31 mouse cellular contexts compared by ENCODE assay signal in genomic region chr11:9432807-9433206, GRCm38 (mm10).
A peak's percentile ranks its signal among the peaks of the same experiment; 100 is the strongest.
DNase-seq lines count a peak whose midpoint lies in the region; ATAC-seq and TF ChIP-seq lines count a peak whose summit lies in the region.
"Had no signal": no experiment of that assay in that cellular context is flagged by ENCODE, and none has a peak within 500 bp of the region (broad histone marks: within the 10 kb centered on the region; RNA-seq: fewer than 3 reads in every experiment).

No protein-coding gene starts in this region.

- no peak for DNase-seq in frontal cortex, adult 2 months (ENCODE audit: extremely low spot score in 1 of 2, low spot score in 1 of 2)
- DNase-seq in lung, adult 2 months = no peak
- peak; percentile 65 for DNase-seq in brain, adult 2 months (ENCODE audit: low read depth, low spot score)
- DNase-seq in gonadal fat pad, adult 2 months (ENCODE audit: low read depth) = peak; percentile 49
- DNase-seq in heart, postnatal 4 days = no peak
- DNase-seq in right cerebral cortex, postnatal 36 days (ENCODE audit: low spot score in 2 of 2) = no peak
- DNase-seq: adrenal gland, adult 2 months; adrenal gland, postnatal 14 days; B cell, adult 2 months; cerebellum, adult 11-12 months; cerebellum, adult 8-10 months; cerebellum, postnatal 10 days; cerebellum, postnatal 36 days; embryo, embryonic 11 days; gastrocnemius, adult 2 months; gastrocnemius, postnatal 14 days; heart, adult 18-20 months; heart, postnatal 10 days; heart, postnatal 36 days had no signal

- H3K9ac ChIP-seq in lung, embryonic 16.5 days (ENCODE audit: low read length) = no peak overlapping the region
- H3K9ac ChIP-seq: embryonic facial prominence, embryonic 15.5 days; forebrain, embryonic 12.5 days; forebrain, embryonic 15.5 days; heart, embryonic 12.5 days; heart, embryonic 15.5 days; intestine, embryonic 15.5 days had no signal

- no peaks in the 10 kb centered on the region for H3K27me3 ChIP-seq in lung, embryonic 16.5 days (ENCODE audit: control insufficient read depth, insufficient read depth, low read depth, low read length)
- H3K27me3 ChIP-seq: CH12.LX; embryonic facial prominence, embryonic 15.5 days; forebrain, embryonic 12.5 days; forebrain, embryonic 15.5 days; heart, embryonic 12.5 days; heart, embryonic 15.5 days; intestine, embryonic 15.5 days had no signal

- peak; percentile 91 for ATAC-seq in frontal cortex, adult (ENCODE audit: low TSS enrichment)
- peak; percentile 57; the same call in 1 of the 2 replicates for ATAC-seq in lung, embryonic 16.5 days (ENCODE audit: low read depth)
- ATAC-seq: forebrain, embryonic 15.5 days; hindbrain, embryonic 16.5 days; intestine, embryonic 15.5 days; Patski had no signal

- no peak for TF ChIP-seq CTCF in lung, adult 2 months (IDR thresholded peaks at IDR 0.05; ENCODE audit: insufficient read depth, low read length)

- no peak overlapping the region for H3K4me2 ChIP-seq in lung, embryonic 16.5 days (ENCODE audit: low read depth, low read length)
- H3K4me2 ChIP-seq: embryonic facial prominence, embryonic 15.5 days; forebrain, embryonic 12.5 days; forebrain, embryonic 15.5 days; heart, embryonic 12.5 days; heart, embryonic 15.5 days; intestine, embryonic 15.5 days had no signal

- no peak overlapping the region for H3K4me3 ChIP-seq in lung, embryonic 16.5 days (ENCODE audit: low read length)
- no peak overlapping the region for H3K4me3 ChIP-seq in lung, adult 2 months (replicated peaks; ENCODE audit: extremely low read depth, low read depth, low read length)
- H3K4me3 ChIP-seq: embryonic facial prominence, embryonic 15.5 days; forebrain, embryonic 12.5 days; forebrain, embryonic 15.5 days; gastrocnemius, adult 2 months; heart, embryonic 12.5 days; heart, embryonic 15.5 days; intestine, embryonic 15.5 days had no signal

- no peak for TF ChIP-seq POLR2A in lung, adult 2 months (IDR thresholded peaks at IDR 0.05; ENCODE audit: borderline replicate concordance, extremely low read depth, low read depth, low read length)

- 0 out of 2 replicates have a peak overlapping the region, but pooled peaks have one; percentile 49 for H3K27ac ChIP-seq in lung, embryonic 16.5 days (ENCODE audit: low read length)
- H3K27ac ChIP-seq: embryonic facial prominence, embryonic 15.5 days; forebrain, embryonic 12.5 days; forebrain, embryonic 15.5 days; gastrocnemius, adult 2 months; heart, embryonic 15.5 days; intestine, embryonic 15.5 days had no signal

- H3K4me1 ChIP-seq in lung, embryonic 16.5 days (replicated peaks; ENCODE audit: control insufficient read depth, insufficient read depth, low read length) = no peaks in the 10 kb centered on the region
- H3K4me1 ChIP-seq in lung, adult 2 months (ENCODE audit: control insufficient read depth, insufficient read depth, low read length) = no peaks in the 10 kb centered on the region
- H3K4me1 ChIP-seq: embryonic facial prominence, embryonic 15.5 days; forebrain, embryonic 12.5 days; forebrain, embryonic 15.5 days; heart, embryonic 12.5 days; heart, embryonic 15.5 days; intestine, embryonic 15.5 days had no signal

- H3K9me3 ChIP-seq in lung, embryonic 16.5 days (ENCODE audit: control insufficient read depth, low read length) = no peaks in the 10 kb centered on the region; the same call in 1 of the 2 replicates
- H3K9me3 ChIP-seq: embryonic facial prominence, embryonic 15.5 days; forebrain, embryonic 12.5 days; forebrain, embryonic 15.5 days; G1E; heart, embryonic 12.5 days; heart, embryonic 15.5 days; intestine, embryonic 15.5 days had no signal

- H3K36me3 ChIP-seq in lung, embryonic 16.5 days (ENCODE audit: control insufficient read depth, insufficient read depth, low read length) = no peaks in the 10 kb centered on the region
- H3K36me3 ChIP-seq: embryonic facial prominence, embryonic 15.5 days; forebrain, embryonic 12.5 days; forebrain, embryonic 15.5 days; G1E; heart, embryonic 12.5 days; heart, embryonic 15.5 days; intestine, embryonic 15.5 days had no signal

- WGBS in lung, embryonic 16.5 days = 47% methylated on average over 5 of the region's 5 CpGs
- 52% methylated on average over 5 of the region's 5 CpGs for WGBS in lung, adult 2 months

Comparison
In these comparisons a context has a peak if more than half of its experiments do, and no peak if none do; other contexts are left out.
1. DNase-seq: peak in brain, adult 2 months (single experiment) and gonadal fat pad, adult 2 months (single experiment); none in frontal cortex, adult 2 months (0 of 2), lung, adult 2 months (single experiment), heart, postnatal 4 days (single experiment) and right cerebral cortex, postnatal 36 days (0 of 2).